Mouse (Mus musculus) small intestine, adult 2 months (tissue): ENCODE results near the gene Rptor.

Experiments used
- CTCF ChIP-seq: fragments of 200-500 bp; IDR thresholded peaks from 2 replicates; pipeline ENCODE4 v1.5.1; 2012; ENCODE audit warnings: low read depth, mild to moderate bottlenecking, control low read depth, inconsistent platforms, low read length, moderate library complexity, mixed read lengths; ENCODE audit not compliant: insufficient replicate concordance, insufficient read length; ENCODE audit errors: extremely low read depth
- POLR2A ChIP-seq: fragments of 200-500 bp; IDR thresholded peaks from 2 replicates; pipeline ENCODE4 v1.6.1; 2012; ENCODE audit warnings: low read depth, mild to moderate bottlenecking, control low read depth, inconsistent platforms, low read length, moderate library complexity

- no peak for TF ChIP-seq CTCF
- no peak for TF ChIP-seq POLR2A
Observed at GRCm38 (mm10) chr11:119670690-119671666, 68.3 kb downstream of the Rptor start.
